Mouse (Mus musculus): Measurements from ENCODE around the gene Mrps22.

Mrps22 gene

GRCm38 (mm10) chr9:98601156-98601836, at the start of gene Mrps22:
Gene Mrps22, minus strand, starts transcription at chr9:98601660.
- DNase-seq (ENCODE audit: low spot score) = peak; percentile 91

GRCm38 (mm10) chr9:98650547-98650946, 49.1 kb upstream of the Mrps22 start:
- DNase-seq (ENCODE audit: low spot score) = no peak

GRCm38 (mm10) chr9:98647418-98647817, 46.0 kb upstream of the Mrps22 start:
- no peak for DNase-seq (ENCODE audit: low spot score)

- peak; percentile 87 for DNase-seq (ENCODE audit: low spot score)
Observed at GRCm38 (mm10) chr9:98645750-98646149, 44.3 kb upstream of the Mrps22 start.

GRCm38 (mm10) chr9:98642126-98642525, 40.7 kb upstream of the Mrps22 start:
- no peak for DNase-seq (ENCODE audit: low spot score)

DNA sequence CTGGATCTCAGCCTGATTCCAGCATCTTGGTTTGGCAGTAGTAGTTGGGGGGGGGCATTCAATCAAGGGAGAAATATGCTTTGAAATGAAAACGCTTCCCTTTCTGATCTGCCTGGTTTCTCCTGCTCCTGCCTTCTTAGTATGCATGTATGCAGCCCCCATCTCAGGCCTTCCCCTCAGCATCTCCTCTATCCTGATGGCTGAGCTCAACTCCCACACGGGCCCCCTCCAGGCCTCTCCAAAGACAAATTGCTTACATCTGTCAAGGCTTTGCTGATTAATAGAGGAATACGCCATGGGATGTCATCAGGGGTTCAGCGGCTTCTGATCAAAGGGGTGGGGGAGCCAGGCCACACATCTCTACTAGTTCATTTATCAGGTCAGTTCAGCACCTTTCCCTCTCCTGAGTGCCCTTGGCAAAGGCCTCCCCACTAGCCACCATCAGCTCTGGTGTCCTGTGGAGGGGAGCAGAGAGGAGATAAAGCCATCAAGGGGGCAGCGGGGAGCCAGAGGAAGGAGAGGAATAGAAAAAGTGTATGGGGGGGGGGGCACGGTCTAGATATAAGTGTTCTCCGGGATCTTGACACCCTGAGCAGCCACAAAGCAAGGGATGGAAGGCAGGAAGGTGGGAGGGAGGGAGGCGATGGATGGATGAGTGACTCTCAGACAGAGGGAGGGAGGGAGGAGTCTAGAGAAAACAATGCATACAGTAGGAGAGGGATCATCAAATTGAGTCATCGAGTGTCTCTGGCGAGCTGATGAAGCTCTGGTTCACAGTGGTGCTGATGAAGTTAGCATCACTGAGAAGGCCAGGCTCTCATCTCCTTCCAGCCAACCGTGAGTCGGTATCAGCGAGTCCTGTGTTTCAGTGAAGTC, 32.1 kb upstream of the Mrps22 start:
- DNase-seq (ENCODE audit: low spot score) = no peak

- peak; percentile 49 for DNase-seq (ENCODE audit: low spot score)
Observed at GRCm38 (mm10) chr9:98628480-98628879, 27.0 kb upstream of the Mrps22 start.

- no peak for DNase-seq (ENCODE audit: low spot score)
Observed at GRCm38 (mm10) chr9:98604896-98605295, 3.4 kb upstream of the Mrps22 start.

DNA sequence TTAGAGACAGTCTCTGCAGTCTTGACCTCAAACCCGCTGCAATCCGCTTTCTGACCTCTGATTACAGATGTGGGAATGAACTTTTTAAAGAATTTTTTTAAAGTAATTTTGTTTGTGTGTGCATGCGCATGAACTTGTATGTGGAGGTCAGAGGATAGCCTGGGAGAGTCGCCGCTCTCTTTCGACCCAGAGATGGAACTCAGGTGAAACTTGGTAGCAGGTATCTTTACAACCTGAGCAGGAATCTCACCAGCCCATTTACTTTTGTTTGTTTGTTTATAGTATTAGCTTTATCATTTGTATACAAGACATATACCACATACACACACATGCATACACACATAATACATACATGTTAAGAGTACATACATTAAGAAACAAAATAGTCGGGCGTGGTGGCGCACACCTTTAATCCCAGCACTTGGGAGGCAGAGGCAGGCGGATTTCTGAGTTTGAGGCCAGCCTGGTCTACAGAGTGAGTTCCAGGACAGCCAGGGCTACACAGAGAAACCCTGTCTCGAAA, 438 bp upstream of the Mrps22 start:
- DNase-seq (ENCODE audit: low spot score) = no peak

DNA sequence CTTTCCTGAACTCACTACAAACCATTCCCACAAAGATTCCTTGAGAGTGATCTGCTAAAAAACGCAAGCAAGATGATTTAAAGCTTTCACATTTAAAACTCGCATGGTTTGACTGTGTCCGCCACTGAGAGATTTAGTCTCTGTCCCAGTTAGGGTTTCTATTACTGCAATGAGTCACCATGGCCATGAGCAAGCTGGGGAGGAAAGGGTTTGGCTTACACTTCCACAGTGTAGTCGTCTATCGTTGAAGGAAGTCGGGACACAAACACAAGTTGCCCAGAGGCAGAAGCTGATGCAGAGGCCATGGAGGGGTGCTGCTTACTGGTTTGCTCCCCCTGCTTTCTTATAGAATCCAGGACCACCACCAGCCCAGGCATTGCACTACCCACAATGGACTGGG, 1.4 kb downstream of the Mrps22 start:
- no peak for DNase-seq (ENCODE audit: low spot score)

DNA sequence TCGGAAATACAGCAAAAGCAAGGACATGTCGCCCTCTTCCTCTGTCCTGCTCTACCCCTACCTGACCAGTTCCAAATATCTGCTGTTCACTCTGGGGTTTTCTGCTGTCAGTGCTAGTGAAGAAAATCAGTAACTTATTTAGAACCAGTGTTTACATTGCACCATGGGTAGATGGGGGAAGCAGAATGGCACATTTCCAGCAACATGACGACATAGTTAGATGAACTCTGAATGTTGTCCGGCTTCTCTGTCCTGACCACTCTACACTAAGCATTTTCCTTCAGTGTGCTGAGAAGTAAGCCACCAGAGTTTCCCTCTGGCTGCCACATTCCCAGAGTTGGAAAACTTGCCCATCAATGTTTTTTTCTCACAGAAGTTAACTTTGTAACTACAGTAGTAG, 17.6 kb downstream of the Mrps22 start:
- no peak for DNase-seq (ENCODE audit: low spot score)

- DNase-seq (ENCODE audit: low spot score) = peak; percentile 99
Observed at GRCm38 (mm10) chr9:98563137-98564126, 38.0 kb downstream of the Mrps22 start, which contains the start of gene Copb2. Gene Copb2, plus strand, starts transcription at chr9:98563721.

DNA sequence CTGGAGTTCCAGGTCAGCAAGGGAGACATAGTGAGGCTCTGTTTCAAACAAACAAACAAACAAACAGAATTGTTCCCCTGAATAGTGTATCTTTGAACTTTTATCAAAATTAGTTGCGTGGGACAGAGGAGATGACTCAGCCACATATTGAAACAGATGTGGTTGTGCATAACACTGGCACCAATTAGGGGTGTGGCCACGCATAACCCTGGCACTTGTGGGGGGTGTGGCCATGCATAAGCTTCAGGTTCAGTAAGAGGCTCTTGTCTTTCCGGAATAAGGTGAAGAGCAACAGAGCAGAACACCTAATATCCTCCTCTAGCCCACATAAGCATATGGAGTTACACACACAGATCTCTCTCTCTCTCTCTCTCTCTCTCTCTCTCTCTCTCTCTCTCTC, 57.4 kb downstream of the Mrps22 start:
- DNase-seq (ENCODE audit: low spot score) = no peak

All from retina, embryonic 14.5 days (tissue).